Mouse (Mus musculus) embryonic fibroblast, embryonic 13.5 days (primary cell): ENCODE results near the gene Kirrel3.

Source experiments
- CTCF ChIP-seq: IDR thresholded peaks from 2 replicates; pipeline ENCODE4 v1.5.1; 2011; ENCODE audit warnings: mild to moderate bottlenecking, control low read depth, low read length, moderate library complexity, borderline replicate concordance; ENCODE audit not compliant: insufficient read depth
- POLR2A ChIP-seq: IDR thresholded peaks from 2 replicates; pipeline ENCODE4 v1.6.1; 2011; ENCODE audit warnings: low read depth, mild to moderate bottlenecking, control low read depth, low read length, moderate library complexity

DNA sequence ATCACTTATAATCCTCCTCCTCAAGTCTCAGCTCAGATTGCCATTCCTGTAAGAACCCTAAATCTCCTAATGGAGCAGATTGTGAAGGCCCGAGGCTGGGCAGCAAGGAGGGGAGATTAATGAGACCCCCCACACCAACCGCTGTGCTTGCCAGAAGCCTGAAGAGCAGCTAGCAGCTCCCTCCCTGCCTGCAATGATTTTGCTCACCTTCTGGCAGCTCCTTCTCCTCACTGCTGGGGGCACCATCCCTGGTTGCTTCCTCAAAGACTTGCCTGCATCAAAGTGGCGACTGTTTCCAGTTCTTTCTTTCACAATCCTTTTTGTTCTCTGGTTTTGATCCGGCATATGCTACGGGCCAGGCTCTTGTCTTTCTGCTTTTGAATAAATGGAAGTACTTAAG lies 253.7 kb downstream of the Kirrel3 start:
- TF ChIP-seq CTCF: no peak
- TF ChIP-seq POLR2A: no peak
